ENCODE assay signal across 8 mouse cellular contexts in the genomic region with DNA sequence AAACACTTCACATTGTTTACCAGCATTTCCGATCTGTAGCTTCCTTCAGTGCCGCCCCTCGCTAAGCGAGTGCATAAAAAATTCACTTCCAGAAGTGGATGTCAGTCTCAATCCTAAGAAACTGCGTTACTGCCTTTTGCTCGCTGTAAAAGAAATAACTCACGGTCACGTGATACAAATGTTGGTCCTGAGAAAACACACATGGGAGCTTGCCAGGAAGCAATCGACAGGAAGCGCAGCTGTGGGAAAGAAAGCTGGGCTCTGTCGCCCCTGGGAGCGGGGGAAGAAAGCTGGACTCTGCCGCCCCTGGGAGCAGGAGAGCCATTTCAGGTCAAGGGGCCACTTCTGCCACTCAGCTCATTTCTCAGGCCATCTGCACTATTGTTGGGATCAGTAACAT. TPM values are rescaled to one million over a fixed set of nuclear protein-coding genes. Genes with fewer than 3 reads are reported as not detected.
DNase-seq lines count a peak whose midpoint lies in the region; ATAC-seq and TF ChIP-seq lines count a peak whose summit lies in the region.

No protein-coding gene starts in this region.

- no peaks in the 10 kb centered on the region for H3K9me3 ChIP-seq in forebrain, postnatal 0 days (ENCODE audit: low read length)
- 0 out of 2 replicates have a peak, but pooled peaks cover under 1% of the 10 kb centered on the region for H3K9me3 ChIP-seq in hindbrain, embryonic 12.5 days (replicated peaks)
- H3K9me3 ChIP-seq in limb, embryonic 15.5 days: no peaks in the 10 kb centered on the region
- no peaks in the 10 kb centered on the region for H3K9me3 ChIP-seq in neural tube, embryonic 12.5 days

- no peak for ATAC-seq in forebrain, postnatal 0 days
- ATAC-seq in hindbrain, embryonic 12.5 days (ENCODE audit: low FRiP score): no peak
- ATAC-seq in limb, embryonic 15.5 days (ENCODE audit: insufficient number of reproducible peaks, low FRiP score, low TSS enrichment, low read depth): no peak
- no peak for ATAC-seq in neural tube, embryonic 12.5 days (ENCODE audit: low FRiP score, low read depth)
- ATAC-seq in megakaryocyte-erythroid progenitor cell, adult 5-6 weeks (replicated peaks; ENCODE audit: low FRiP score, low TSS enrichment, poor library complexity, severe bottlenecking): no peak

- H3K4me3 ChIP-seq in forebrain, postnatal 0 days (ENCODE audit: low read depth, low read length): no peak overlapping the region
- H3K4me3 ChIP-seq in hindbrain, embryonic 12.5 days: no peak overlapping the region
- no peak overlapping the region for H3K4me3 ChIP-seq in limb, embryonic 15.5 days
- no peak overlapping the region for H3K4me3 ChIP-seq in neural tube, embryonic 12.5 days

- WGBS in forebrain, postnatal 0 days: 12% methylated on average over 13 of the region's 13 CpGs
- WGBS in hindbrain, embryonic 12.5 days: 36% methylated on average over 13 of the region's 13 CpGs
- 38% methylated on average over 13 of the region's 13 CpGs for WGBS in limb, embryonic 15.5 days
- WGBS in neural tube, embryonic 12.5 days: 41% methylated on average over 13 of the region's 13 CpGs

- H3K36me3 ChIP-seq in forebrain, postnatal 0 days (ENCODE audit: insufficient read depth): no peaks in the 10 kb centered on the region
- H3K36me3 ChIP-seq in hindbrain, embryonic 12.5 days: no peaks in the 10 kb centered on the region
- H3K36me3 ChIP-seq in limb, embryonic 15.5 days: no peaks in the 10 kb centered on the region
- no peaks in the 10 kb centered on the region for H3K36me3 ChIP-seq in neural tube, embryonic 12.5 days

- H3K27ac ChIP-seq in forebrain, postnatal 0 days (ENCODE audit: low read depth, low read length): peak overlapping the region; percentile 92
- peak overlapping the region; percentile 94 for H3K27ac ChIP-seq in hindbrain, embryonic 12.5 days
- H3K27ac ChIP-seq in limb, embryonic 15.5 days: peak overlapping the region; percentile 64
- H3K27ac ChIP-seq in neural tube, embryonic 12.5 days: no peak overlapping the region

- no peak for TF ChIP-seq CTCF in forebrain, postnatal 0 days (IDR thresholded peaks at IDR 0.05; ENCODE audit: low read depth)

- H3K4me2 ChIP-seq in forebrain, postnatal 0 days (ENCODE audit: low read depth): peak overlapping the region; percentile 57
- H3K4me2 ChIP-seq in hindbrain, embryonic 12.5 days (replicated peaks): peak overlapping the region; percentile 38
- H3K4me2 ChIP-seq in limb, embryonic 15.5 days: peak overlapping the region; percentile 27; the same call in 1 of the 2 replicates
- H3K4me2 ChIP-seq in neural tube, embryonic 12.5 days (replicated peaks): peak overlapping the region; percentile 68

- no peaks in the 10 kb centered on the region for H3K27me3 ChIP-seq in forebrain, postnatal 0 days (ENCODE audit: insufficient read depth, low read length)
- no peaks in the 10 kb centered on the region for H3K27me3 ChIP-seq in hindbrain, embryonic 12.5 days
- no peaks in the 10 kb centered on the region for H3K27me3 ChIP-seq in limb, embryonic 15.5 days
- H3K27me3 ChIP-seq in neural tube, embryonic 12.5 days (replicated peaks): no peaks in the 10 kb centered on the region

- DNase-seq in kidney, adult 11 months: peak; percentile 12
- no peak for DNase-seq in kidney, adult 8-10 months
- peak; percentile 68 for DNase-seq in forebrain, postnatal 0 days
- DNase-seq in testis, postnatal 14 days (ENCODE audit: low spot score): no peak

- no peak overlapping the region for H3K9ac ChIP-seq in forebrain, postnatal 0 days
- H3K9ac ChIP-seq in hindbrain, embryonic 12.5 days: no peak overlapping the region
- no peak overlapping the region for H3K9ac ChIP-seq in limb, embryonic 15.5 days
- no peak overlapping the region for H3K9ac ChIP-seq in neural tube, embryonic 12.5 days

- peaks cover 26% of the 10 kb centered on the region for H3K4me1 ChIP-seq in forebrain, postnatal 0 days (ENCODE audit: insufficient read depth)
- peaks cover 21% of the 10 kb centered on the region for H3K4me1 ChIP-seq in hindbrain, embryonic 12.5 days
- peaks cover 40% of the 10 kb centered on the region for H3K4me1 ChIP-seq in limb, embryonic 15.5 days
- peaks cover 26% of the 10 kb centered on the region for H3K4me1 ChIP-seq in neural tube, embryonic 12.5 days

RNA-seq across cellular contexts. Expression of gene Ccn6, which starts 9.5 kb away (rescaled TPM):
- total RNA-seq in forebrain, postnatal 0 days (2014; rRNA removed): 1.9 TPM in 1 of 2 replicates, not detected in the other
- 0.18 and 0.21 TPM in 2 replicates for polyA plus RNA-seq in forebrain, postnatal 0 days (2015; fragmentation: Nextera tagmentation; extraction: Ambion mirVana)
- polyA plus RNA-seq in hindbrain, embryonic 12.5 days (2016; fragmentation: Nextera tagmentation; extraction: Ambion mirVana): 0.31 and 1.3 TPM in 2 replicates
- polyA plus RNA-seq in limb, embryonic 15.5 days (2015; fragmentation: Nextera tagmentation; extraction: Ambion mirVana): 0.67 and 1.2 TPM in 2 replicates
- polyA plus RNA-seq in neural tube, embryonic 12.5 days (2016; fragmentation: Nextera tagmentation; extraction: Ambion mirVana): 0.42 and 0.67 TPM in 2 replicates
- total RNA-seq in megakaryocyte-erythroid progenitor cell, adult 5-6 weeks (2014; fragmentation: Nextera tagmentation): not detected in 2 replicates
- not detected in 2 replicates for total RNA-seq in megakaryocyte-erythroid progenitor cell, adult 5-6 weeks (2017)

RNA-seq across cellular contexts. Expression of gene Tube1, which starts 39.3 kb away (rescaled TPM):
- total RNA-seq in forebrain, postnatal 0 days (2014; rRNA removed): 7.6 and 8.2 TPM in 2 replicates
- polyA plus RNA-seq in forebrain, postnatal 0 days (2015; fragmentation: Nextera tagmentation; extraction: Ambion mirVana): 3.0 and 3.7 TPM in 2 replicates
- polyA plus RNA-seq in hindbrain, embryonic 12.5 days (2016; fragmentation: Nextera tagmentation; extraction: Ambion mirVana): 14.4 and 18.5 TPM in 2 replicates
- 12.6 and 13.7 TPM in 2 replicates for polyA plus RNA-seq in limb, embryonic 15.5 days (2015; fragmentation: Nextera tagmentation; extraction: Ambion mirVana)
- 14.5 and 17.1 TPM in 2 replicates for polyA plus RNA-seq in neural tube, embryonic 12.5 days (2016; fragmentation: Nextera tagmentation; extraction: Ambion mirVana)
- 11.6 and 20.3 TPM in 2 replicates for total RNA-seq in megakaryocyte-erythroid progenitor cell, adult 5-6 weeks (2014; fragmentation: Nextera tagmentation)
- 11.0 and 16.3 TPM in 2 replicates for total RNA-seq in megakaryocyte-erythroid progenitor cell, adult 5-6 weeks (2017)

RNA-seq across cellular contexts. Expression of gene Fam229b, which starts 39.4 kb away (rescaled TPM):
- 25.8 and 26.1 TPM in 2 replicates for total RNA-seq in forebrain, postnatal 0 days (2014; rRNA removed)
- 43.1 and 47.3 TPM in 2 replicates for polyA plus RNA-seq in forebrain, postnatal 0 days (2015; fragmentation: Nextera tagmentation; extraction: Ambion mirVana)
- 18.4 and 20.8 TPM in 2 replicates for polyA plus RNA-seq in hindbrain, embryonic 12.5 days (2016; fragmentation: Nextera tagmentation; extraction: Ambion mirVana)
- polyA plus RNA-seq in limb, embryonic 15.5 days (2015; fragmentation: Nextera tagmentation; extraction: Ambion mirVana): 7.8 and 9.9 TPM in 2 replicates
- 20.3 and 24.0 TPM in 2 replicates for polyA plus RNA-seq in neural tube, embryonic 12.5 days (2016; fragmentation: Nextera tagmentation; extraction: Ambion mirVana)
- 2.6 TPM in 1 of 2 replicates, not detected in the other for total RNA-seq in megakaryocyte-erythroid progenitor cell, adult 5-6 weeks (2014; fragmentation: Nextera tagmentation)
- not detected in 2 replicates for total RNA-seq in megakaryocyte-erythroid progenitor cell, adult 5-6 weeks (2017)

Comparison
In these comparisons a context has a peak if more than half of its experiments do, and no peak if none do; other contexts are left out.
1. DNase-seq: peak in kidney, adult 11 months (single experiment) and forebrain, postnatal 0 days (single experiment); none in kidney, adult 8-10 months (0 of 2) and testis, postnatal 14 days (single experiment).
2. Peak in every context shown above with its lines, with median percentiles within 50 percentile points of each other: H3K4me2 ChIP-seq.